Mouse (Mus musculus) skeletal muscle tissue, adult 2 months (tissue): Measurements from ENCODE around the gene Rdh8.
"Not testable (repeated sequence)": the region's sequence is repeated elsewhere in the genome, so short reads cannot be mapped to it uniquely, and the experiment has no call there.

Experiments
- DNase-seq: peaks from one replicate; pipeline ENCODE4 v3.0.0-alpha.2; 2012; ENCODE audit warnings: low read depth, low spot score

Gene Rdh8

DNA sequence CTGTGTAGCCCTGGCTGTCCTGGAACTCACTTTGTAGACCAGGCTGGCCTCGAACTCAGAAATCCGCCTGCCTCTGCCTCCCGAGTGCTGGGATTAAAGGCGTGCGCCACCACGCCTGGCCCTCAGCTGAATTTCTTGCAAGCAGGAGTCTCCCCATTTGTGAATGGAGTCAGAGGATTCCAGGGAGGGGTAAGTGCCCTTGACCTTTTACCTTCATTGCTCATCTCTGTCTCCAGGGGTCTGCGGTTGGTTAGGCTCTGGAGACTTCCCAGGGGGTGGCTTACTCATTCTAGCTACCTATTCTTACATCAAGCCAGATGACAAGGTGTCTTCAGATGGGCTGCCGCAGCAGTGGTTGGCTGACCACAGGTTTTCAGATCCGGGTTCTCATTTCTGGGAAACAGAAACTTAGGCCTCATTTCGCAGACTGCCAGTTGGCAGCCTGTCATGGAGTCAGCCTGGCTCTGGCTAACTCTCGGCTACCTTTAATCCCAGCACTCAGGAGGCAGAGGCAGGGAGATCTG is 17.2 kb downstream of the Rdh8 start:
- not testable (repeated sequence) for DNase-seq

DNA sequence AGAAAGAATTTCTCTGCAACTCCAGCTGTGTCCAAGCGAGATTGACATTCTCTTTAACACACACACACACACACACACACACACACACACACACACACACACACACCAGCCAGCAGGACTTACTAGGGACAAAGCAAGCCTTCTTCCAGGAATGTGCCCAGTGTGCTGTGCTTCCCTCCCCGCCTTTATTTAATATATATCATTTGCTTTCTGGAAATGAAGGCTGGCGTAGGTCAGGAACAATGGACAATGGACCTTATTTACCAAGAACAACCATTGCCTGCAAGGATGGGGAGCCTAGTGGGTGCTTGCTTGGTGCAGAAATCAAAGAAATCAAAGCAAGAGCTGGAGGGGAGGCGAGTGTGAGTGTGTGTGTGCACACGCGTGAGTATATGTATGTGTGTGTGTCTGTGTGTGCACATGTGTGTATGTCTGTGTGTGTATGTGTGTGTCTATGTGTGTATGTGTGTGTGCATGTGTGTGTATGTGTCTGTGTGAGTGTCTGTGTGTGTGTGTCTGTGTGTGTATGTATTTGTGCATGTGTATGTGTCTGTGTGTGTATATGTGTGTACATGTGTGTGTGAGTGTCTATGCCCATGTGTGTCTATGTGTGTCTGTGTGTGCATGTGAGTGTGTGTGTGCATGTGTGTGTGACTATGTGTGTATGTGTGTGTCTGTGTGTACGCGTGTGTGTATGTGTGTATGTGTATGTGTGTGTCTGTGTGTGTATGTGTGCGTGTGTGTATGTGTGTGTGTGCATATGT is 19.1 kb downstream of the Rdh8 start:
- no peak for DNase-seq

DNA sequence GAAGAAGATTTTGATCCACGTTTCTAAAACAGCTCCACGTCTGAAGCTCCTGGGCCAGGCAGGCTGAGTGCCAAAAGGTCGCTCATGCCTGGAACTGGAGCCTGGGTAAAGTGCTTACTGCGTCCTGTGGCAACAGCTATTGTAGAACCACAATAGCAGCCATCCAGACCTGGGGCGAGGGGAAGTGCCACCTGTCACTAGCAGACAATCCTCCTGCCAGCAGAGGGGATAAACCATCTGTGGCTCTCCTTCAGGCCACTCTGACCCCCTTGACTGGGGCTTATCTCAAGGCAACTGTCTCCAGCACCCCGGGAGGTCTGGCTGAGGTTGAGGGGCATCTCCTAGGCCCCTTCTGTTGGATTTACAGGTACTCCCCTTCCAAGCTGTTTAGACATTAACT is 20.6 kb downstream of the Rdh8 start:
- DNase-seq, result no peak

DNA sequence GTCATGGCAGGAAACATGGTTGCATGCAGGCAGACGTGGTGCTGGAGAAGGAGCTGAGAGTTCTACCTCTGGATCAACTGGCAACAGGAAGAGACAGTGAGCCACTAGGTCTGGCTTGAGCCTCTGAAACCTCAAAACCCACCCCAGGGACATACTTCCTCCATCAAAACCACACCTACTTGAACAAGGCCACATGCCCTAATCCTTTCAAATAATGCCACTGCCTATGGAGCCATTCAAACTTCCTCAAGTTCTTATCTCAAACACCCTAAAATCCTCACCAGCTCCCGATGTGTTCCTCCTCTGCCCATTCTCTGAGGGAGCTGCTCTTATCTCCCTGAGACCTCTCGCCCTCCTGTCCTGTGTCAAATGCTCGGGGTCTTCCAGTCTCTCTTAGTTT is 23.9 kb downstream of the Rdh8 start:
- no peak for DNase-seq

DNA sequence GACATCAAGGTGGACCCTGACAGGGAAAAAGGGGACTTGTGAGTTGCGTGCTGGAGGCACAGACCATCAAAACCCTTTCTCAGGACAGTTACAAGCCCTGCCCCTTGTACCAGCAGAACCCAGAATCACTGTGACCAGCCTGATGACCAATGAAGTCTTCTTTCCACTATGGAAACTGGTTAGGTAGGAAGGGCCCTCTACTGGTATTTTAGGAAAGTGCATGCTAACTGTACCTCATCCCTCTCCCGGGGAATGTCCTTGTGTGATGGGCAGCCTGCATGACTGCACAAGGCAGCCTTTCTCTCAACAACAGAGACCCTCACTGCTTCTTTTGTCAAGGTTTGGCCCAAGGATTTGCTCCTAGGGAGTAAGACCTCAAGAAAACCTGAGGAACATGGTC is 24.4 kb downstream of the Rdh8 start:
- DNase-seq, result no peak

DNA sequence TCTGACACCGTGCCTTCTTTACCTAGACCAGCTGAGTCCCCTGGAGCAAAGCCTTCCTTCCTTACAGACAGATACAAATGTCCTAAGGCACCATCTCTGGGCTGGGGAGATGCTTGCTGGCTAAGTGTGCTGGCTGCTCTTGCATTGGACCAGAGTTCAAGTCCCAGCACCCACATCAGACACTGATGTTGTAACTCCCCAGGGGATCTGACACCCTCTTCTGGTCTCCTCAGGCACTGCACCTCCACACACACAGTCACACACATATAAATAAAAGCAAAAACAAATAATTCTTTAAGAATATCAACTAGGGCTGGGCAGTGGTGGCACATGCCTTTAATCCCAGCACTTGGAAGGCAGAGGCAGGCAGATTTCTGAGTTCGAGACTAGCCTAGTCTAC is 31.9 kb downstream of the Rdh8 start:
- no peak for DNase-seq

DNA sequence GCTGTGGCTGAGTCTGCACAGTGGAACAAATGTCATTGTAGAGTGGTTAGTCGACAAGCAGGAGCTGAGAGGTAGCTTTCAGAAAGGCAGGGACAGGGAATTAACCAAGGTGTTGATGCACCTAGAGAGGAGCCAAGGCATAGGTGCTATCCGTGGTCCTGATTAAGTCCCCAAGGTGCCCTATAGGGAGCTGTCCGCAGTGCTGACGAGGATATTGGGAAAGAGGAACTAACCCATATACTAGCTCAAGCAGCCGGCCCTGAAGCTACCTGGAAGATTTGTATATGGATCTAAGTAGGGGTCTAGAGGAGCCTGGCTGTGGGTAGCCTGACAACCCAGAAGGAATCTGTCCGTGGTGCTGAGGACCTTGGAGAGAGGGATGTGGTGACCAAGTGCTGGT is 38.8 kb downstream of the Rdh8 start:
- DNase-seq, result no peak

DNA sequence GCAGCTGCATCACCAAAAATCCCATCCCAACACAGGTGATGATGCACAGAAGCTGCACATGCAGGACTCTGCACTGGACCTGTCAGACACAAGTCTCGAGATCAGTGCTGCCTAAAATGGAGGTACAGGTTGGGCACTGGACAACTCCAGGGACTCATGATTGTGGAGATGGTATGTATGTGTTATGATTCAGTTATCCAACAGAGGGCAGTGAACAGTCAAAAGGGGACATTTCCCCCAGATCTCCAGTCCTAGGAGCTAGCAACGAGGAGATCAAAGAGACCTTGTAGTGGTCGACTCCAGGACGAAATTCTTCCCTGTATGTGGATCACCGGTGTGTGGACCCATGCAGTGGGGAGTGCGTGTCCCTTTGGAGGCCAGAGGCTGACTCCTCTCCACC is 41.6 kb downstream of the Rdh8 start:
- DNase-seq, result no peak

DNA sequence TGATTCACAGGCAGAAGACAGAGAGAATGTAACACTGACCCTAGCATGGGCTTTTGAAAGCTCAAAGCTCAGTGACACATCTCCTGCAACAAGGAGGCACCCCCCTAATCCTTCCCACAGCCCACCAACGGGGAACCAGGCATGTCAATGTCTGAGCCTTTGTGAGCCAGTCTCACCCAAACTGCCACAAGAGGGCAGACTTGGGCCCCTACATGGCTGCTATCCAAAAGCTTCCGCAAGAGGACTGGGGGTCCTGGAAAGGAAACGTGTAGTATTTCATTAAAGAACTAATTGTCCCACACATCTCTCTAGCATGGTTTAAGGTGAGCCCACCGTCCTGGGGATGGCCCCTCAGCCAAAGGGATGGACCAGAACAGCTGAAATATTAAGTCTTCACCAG is 43.5 kb downstream of the Rdh8 start:
- no peak for DNase-seq

DNA sequence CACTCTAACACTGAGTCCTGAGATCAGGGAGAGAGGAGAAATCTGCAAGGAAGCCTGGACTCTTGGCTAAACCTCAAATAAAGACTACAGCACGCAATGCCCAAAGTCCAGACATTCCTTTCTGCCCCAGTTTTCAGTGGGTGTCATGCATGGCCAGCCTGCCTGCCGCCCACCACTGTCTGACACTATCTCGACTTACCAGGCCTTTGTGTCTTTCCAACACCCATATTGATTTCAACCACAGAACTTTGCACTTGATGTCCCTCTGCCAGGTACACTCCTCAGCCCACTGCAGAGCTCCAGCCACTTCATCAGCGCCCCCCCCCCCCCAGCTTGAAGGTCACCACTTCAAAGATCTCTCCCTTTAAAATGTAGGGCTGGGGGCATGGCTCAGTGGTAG is 43.9 kb downstream of the Rdh8 start:
- no peak for DNase-seq

DNA sequence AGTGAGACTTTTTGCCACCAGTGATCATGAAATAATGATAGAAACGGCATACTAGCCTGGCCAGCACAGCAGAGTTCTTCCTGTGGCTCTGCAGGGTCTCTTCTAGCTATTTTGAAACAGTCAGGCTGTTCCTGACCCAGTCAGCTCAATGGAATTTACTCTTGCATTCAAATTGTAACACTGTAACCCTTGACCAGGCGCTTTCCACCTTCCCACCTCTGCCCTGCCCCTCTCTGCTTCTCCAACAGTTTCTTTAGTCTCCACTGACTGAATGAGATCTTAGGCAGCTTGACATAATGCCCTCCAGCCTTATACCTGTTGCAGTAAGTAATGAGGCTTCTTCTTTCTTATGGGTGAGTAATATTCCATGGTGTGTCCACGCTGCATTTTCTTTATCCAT is 48.6 kb downstream of the Rdh8 start:
- DNase-seq, result no peak

DNA sequence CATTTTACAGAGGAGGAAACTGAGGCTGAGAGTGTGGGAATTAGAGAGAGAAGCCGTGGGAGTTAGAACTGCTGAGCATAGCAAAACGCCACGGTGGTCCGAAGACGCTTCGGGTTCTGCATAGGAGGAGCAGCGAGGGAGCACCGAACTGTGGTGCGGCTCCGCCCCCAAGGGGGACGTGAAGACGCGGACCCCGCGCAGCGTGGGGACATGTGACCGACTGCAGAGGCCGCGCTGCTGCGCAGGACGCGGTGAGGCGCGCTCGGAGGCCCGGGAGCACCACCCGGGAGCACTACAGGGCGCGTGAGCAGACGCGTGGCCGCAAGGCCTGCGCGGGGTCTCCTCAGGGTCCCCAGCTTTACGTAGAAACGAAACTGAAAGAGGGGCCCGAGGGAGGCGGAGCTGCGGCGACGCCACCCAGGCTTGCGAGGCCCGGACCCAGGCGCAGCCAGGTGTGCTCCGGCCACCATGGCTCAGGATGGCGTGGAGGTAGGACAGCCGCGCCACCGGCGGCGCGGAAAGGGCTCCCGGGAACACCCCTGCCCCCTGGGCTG is 50.2 kb downstream of the Rdh8 start, which contains the start of gene A230050P20Rik:
Gene A230050P20Rik (plus strand): TSS at position 195 of the 554 bp plus-strand sequence.
- DNase-seq, result no peak

DNA sequence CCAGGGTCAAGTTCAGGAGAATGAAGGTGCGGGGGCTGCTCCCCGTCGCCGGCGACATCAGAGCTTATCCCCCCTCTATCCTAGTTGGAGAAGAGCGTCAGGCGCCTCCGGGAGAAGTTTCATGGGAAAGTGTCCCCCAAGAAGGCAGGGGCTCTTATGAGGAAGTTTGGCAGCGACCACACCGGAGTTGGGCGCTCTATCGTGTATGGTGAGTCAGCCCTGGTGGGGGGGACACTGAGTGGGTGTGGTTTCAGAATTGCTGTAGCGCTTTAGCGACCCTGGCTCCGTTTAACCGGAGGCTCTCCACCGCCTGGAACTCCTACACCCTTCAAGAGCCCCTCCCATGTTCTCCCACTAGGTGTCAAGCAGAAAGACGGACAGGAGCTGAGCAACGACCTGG is 50.9 kb downstream of the Rdh8 start:
- no peak for DNase-seq

DNA sequence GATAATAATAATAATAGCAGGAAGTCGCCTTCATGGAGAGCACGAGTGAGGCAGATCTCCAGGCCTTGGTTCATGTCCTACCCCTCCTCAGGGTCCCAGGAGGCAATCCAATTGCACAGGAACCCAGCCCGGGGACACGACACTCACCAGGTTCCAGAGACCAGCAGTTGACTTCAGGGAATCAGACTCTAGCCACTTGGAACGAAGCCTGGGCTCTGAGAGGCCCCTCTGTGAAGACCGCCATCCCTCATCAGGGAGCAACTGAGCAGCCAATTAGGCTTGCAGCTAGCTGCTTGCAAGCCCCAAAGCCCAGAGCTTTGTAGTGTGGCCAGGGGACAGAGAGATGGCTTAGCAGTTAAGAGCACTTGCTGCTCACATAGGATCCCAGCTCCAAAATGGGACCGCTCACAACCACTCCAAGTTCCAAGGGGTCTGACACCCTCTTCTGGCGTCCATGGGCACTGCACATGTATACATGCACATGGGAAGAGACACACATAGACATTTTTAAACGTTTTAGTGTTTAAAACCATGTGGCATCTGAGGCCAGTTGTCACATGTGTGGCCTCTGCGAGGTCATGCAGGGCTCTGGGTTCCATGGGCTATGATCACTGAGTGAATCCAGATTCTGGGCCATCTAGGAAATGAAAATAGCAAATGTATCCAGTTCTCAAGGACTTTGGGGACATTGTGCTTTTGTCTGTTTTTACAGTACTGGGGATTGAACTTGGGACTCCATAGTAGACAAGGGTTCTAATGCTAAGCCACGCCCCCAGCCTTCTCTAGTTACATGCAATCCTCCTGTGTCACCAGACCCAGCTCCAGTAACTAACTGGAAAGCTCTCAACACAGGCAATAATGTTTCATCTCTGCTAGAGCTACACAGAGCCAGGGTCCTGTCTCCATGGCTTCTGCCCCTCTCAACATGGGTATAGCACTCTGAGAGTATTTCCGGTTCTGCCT is 52.2 kb downstream of the Rdh8 start:
- DNase-seq, result no peak

DNA sequence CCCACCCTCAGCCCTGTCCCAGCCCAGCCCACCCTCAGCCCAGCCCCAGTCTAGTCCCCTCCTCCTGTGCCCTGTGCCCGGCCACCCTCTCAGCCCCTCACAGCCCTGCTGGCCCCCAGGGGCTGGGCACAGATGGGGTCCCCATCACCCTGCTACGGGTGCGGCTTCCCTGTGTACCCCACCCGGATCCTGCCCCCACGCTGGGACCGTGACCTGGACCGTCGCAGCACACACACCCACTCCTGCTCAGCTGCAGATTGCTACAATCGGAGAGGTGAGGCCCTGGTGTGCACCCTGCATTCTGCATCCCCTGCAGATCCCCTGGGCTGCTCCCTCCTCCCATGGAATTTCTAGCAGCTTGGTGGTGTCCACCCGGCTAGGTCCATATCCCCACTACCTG is 54.7 kb downstream of the Rdh8 start:
- DNase-seq, result no peak

DNA sequence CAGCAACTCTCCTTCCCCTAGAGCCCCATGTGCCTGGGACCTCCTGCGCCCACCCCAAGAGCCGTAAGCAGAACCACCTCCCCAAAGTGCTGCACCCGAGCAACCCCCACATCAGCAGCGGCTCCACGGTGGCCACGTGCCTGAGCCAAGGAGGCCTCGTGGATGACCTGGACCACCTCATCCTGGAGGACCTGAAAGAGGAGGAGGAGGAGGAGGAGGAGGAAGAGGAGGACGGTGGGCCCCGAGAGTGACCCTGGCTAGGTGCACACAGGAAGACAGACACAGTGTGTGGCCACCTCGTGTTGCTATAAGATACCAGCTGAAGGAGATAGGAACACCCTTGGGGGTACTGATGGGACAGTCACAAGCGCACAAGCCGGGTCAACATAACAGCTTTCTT is 55.2 kb downstream of the Rdh8 start:
- DNase-seq, result no peak

DNA sequence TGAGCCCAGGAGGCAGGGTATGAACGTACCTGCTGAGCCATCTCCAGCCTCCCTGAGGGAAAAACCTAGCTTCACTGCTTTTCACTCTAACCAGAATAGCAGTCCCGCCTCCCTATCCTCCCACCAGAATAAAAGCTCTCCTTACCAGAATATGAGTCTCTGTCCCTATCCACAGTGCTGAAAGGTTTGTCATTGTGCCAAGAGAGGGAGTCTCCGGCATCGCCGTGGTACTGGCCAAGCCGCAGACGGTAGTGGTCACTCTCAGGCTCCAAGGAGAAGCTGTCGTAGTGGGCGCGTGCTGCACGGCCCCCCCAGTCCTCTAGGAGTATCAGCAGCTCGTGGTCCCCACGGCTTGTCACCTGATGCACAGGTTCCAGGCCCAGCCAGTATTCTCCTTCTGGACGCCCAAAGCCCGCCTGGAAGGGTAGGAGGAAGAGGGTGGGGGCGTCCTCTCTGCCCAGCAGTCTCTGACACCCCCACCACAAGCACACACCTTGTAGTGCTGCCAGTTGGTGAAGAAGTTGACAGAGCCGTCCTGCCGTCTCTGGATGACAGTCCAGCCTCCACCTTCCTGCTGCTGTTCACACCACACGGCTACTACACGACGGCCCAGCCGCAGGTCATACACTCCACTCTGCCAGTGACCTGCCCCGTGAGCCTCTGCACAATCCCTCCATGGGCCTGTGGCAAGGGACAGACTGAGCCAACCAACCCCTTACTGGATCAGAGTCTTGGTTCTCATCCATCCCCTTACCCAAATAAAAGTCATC is 56.9 kb downstream of the Rdh8 start:
- no peak for DNase-seq
